Mouse (Mus musculus) inflammation-experienced regulatory T-cells, adult 6 months (primary cell): ENCODE data around the gene Hectd2. TPM values are rescaled to one million over a fixed set of nuclear protein-coding genes. Genes with fewer than 3 reads are reported as not detected.

Source experiments
- ATAC-seq: one replicate; pipeline ENCODE4 v1.8.0; 2017
- polyA plus RNA-seq, 3 experiments: library from polyadenylated mRNA; unstranded; fragments of 100-300 nt; shearing (Covaris generic); gene quantifications; one replicate each; pipeline ENCODE4 v1.2.1; 2017

The Hectd2 gene
- polyA plus RNA-seq, 3 experiments from 2014 or later: 1.4 to 2.1 (median 1.8) TPM

DNA sequence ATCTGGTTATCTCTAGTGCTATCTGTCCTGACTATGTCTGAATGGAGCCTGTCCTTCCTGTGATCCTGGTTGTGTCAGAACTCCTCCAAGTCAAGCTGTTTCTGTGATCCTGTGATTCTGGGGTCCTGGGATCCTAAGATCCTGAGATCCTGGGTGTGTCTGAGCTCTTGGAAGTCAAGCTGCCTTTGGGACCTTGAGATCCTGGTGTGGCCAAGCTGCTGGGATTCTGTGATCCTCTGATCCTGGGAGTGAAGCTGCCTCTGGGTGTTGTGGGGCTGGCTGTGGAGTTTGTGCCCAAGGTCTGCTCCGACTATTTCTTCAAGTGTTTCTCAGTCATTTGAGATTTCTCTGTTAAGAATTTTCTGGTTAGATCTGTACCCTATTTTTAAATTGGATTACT lies 98.2 kb downstream of the Hectd2 start:
- ATAC-seq: no peak

DNA sequence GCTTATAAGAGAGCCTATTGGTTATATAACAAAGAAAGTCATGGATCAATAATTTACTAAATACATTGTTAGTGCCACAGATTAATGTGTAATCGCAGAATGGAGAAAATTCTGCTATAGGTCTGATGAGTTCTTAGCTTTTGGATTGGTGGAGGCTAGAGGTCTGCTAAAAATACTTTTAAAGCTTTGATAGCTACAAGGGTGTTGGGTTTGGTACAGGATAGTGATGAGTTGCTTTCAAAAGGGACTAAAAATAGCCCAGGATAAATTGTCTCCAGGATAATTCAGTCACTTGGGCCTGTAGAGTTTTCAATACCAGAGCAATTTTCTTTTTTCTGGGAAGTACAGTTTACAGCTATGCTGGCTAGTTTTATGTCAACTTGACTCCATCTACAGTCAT lies 108.3 kb downstream of the Hectd2 start:
- ATAC-seq: no peak

DNA sequence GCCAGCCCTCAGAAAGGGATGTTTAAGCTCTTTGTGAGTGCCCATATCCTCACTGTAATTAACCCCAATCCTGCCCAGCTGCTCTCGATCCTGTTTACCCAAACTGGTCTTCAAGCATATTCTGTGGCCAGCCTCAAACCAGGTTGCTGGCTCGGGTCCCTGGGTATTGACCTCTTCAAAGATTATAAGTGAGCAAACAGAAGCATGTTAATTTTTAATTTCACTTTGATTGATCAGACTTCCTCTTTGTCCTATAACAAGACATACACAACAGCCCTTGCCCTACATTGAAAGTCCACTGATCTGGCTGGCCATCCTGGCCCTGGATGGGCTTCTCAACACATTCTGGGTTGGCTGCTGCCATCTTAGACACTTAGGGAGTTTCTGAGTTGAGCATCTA lies 109.5 kb downstream of the Hectd2 start:
- ATAC-seq: no peak

DNA sequence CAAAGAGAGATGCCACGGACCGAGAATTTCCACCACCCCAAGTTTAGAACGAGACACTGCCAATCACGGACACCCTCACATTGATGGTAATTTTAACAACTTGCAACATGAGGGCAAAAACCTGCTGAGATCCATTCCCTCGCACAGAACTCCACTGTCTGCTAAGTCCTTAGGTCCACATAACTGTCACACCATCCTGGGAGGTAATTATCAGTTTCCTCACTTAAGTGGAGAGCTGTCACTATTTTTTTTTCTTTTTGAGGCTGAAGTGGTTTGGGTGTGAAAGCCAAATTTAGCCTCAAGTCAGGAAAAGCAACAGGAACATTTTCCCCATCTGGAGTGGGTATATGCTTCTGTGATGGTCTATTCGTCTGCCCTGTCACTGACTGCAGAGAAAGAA lies 110.0 kb downstream of the Hectd2 start:
- ATAC-seq: no peak

DNA sequence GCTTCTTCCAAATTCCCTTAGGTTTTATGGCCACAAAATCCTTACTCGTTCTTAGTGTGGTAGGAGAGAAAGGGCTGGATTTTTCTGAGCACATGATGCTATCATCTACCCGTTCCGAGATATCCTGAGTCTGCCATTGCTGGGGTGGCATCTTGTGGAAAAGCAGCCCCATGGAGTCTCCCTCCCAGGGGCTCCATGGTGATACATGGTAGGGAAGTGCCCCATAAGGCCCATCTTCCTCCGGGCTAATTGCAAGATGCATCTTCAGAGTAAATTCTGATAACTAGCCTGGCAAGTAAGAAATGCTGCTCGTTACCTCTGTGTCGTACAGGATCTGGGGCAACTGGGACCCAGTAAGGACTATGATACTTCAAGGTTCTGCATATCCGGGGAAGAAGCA lies 110.8 kb downstream of the Hectd2 start:
- no peak for ATAC-seq

DNA sequence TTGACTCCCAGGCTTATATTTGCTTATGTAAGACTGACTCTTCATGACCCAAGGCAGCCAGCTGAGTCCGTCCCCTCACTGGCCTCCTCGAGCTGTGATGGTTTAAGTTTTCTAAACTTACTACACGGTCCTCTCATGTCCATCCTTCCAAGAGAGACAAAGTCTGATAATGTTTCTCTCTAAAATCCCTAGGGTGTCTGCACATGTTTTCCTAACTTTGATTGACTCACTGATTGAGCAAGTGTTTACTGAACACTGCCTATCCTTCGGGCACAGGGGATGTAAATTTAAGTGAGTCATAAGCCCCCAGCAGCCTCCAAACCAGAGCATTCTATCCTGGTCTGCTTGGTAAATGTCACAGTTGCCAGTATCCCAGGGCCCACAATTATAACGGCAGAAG lies 111.2 kb downstream of the Hectd2 start:
- no peak for ATAC-seq

DNA sequence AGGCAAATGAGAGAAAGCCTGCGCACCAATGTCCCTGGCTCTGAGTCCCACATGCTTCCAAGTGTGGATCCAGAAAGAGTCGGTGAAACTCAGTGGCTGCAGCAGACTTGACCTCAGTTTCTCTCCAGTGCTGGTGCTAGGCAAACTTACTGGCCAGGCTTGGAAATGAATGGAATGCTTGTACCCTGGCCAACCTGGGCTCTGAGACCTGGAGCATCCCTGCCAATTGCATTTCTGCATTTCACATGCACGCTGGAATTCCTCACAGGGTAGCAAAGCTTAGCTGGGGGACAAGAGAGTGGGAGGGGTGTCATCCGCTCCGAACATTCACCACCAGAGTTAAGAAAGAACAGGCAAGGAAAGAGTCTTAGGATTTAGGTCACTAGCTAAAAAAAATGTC lies 112.0 kb downstream of the Hectd2 start:
- no peak for ATAC-seq

DNA sequence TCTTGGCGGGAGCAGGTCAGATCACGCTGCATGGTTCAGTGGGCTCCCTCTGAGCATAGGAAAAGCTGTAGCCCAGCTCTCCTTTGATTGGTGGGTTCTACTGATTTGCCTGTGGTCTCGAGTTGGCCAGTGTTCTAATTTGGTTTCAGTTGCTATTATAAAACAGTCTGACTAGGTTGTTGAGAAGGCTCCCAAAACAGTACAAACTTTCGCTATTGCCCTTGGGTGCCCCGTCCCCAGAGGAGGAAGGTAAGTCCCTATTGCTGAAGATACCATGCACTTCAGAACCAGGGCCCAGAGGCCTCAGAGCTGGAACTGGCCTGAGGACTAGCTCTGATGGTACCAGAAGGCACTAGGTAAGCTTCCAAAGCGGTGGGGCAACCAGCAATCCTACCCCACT lies 112.9 kb downstream of the Hectd2 start:
- ATAC-seq: no peak

DNA sequence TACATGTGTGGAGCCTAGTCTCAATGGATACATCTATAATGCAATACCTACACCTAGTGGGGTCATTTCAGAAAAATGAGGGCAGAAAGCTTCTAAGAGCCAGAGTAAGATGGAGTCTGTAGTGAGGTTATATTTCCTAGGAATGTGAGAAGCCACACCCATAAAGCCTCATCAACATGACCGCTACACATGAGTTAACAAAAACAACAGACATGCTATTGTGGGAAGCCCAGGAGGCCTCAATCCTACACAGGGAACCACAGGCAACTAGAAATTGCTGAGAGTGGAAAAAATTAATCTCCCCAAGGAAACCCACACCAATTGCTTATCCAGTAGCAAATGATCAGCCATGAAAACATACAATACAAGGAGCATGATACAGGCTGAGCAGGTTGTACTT lies 113.7 kb downstream of the Hectd2 start:
- ATAC-seq: no peak

DNA sequence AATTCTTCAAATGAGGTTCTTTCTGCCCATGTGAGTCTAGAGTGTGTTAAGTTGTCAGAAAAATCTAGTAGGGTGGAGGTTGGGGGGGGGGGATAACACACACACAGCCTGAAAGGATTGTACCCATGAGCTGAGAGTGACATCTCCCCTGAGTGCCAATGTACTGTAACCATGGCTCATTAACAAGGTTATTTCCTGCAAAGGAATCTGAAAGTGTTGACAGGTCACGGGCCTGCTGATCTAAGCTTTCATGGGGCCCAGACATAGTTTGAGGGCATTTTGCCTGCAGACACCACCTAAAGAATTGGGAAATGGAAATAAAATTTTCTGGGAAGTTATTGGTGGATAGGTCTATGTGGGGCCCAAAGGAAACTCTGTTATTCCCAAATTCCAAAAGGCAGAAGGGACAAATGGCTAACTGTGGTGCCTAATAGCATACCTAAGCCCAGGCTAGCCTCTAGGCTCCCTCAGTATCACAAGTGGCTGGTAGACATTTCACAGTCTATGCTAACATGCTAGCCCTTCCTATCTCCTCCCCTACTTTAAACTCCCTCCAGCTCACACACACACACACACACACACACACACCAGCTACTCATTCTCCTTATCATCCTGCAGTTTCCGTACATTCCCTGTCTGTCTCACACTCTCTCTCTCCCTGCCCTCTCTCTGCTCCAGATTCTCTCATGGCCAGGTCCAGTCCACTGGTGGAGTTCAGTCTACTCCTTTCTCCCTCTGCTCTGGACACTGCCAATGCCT lies 114.6 kb downstream of the Hectd2 start:
- ATAC-seq: no peak

DNA sequence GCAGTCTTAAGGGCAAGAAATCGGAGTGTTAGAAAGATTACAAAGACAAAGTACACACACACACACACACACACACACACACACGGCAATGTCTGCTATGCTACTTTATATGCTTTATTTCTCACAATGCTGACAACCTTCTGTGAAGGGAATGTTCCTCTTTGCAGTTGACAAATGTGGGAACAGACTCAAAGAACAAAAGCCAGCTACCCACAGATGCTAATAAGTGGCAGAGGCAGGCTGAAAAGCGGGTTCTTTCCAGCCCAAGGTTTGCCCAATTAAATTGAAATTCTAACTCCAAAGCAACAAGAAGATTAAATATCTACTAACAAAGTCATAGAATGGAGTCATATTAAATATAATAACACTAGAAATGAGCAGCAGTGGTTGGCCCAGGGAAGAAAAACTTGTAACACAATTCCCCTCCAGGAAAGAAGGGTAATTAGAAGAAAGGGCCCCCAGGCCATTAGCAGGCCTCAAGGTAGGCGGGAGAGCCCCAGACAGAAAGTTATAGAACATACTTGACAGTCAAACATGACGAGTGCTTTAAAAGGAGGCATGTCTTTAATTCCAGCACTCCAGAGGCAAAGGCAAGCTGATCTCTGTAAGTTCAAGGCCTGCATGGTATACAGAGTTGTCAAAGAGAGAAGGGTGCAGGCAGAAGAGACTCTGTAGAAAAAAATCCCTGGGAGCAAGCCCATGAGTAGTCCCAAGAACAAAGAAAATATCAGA lies 115.4 kb downstream of the Hectd2 start:
- ATAC-seq: no peak

Other genes with a start within 250 kb of the Hectd2 start
- gene Pcgf5, start 206.3 kb upstream of the Hectd2 start, polyA plus RNA-seq: 10 to 100 TPM; 26.3 to 55.8 (median 46.6) TPM
- not detected for gene Ppp1r3c, start 182.0 kb downstream of the Hectd2 start, polyA plus RNA-seq